Mouse (Mus musculus): ENCODE data around the gene Pcdh7.
"Not testable (repeated sequence)": the region's sequence is repeated elsewhere in the genome, so short reads cannot be mapped to it uniquely, and the experiment has no call there.

Gene Pcdh7

GRCm38 (mm10) chr5:58118930-58119611 lies 401.3 kb downstream of the Pcdh7 start:
- DNase-seq (ENCODE audit: low spot score), result no peak

GRCm38 (mm10) chr5:58143897-58144296 lies 426.1 kb downstream of the Pcdh7 start:
- DNase-seq (ENCODE audit: low spot score), result no peak

GRCm38 (mm10) chr5:58153966-58154365 lies 436.2 kb downstream of the Pcdh7 start:
- DNase-seq (ENCODE audit: low spot score), result no peak

- DNase-seq (ENCODE audit: low spot score), result no peak
Observed at GRCm38 (mm10) chr5:58172218-58172617, 454.5 kb downstream of the Pcdh7 start.

GRCm38 (mm10) chr5:58174335-58174734 lies 456.6 kb downstream of the Pcdh7 start:
- not testable (repeated sequence) for DNase-seq (ENCODE audit: low spot score)

GRCm38 (mm10) chr5:58175532-58175931 lies 457.8 kb downstream of the Pcdh7 start:
- no peak for DNase-seq (ENCODE audit: low spot score)

Data from ovary, postnatal 14 days (tissue).